Mouse (Mus musculus): ENCODE results near the gene Gmfg.

The Gmfg gene

DNA sequence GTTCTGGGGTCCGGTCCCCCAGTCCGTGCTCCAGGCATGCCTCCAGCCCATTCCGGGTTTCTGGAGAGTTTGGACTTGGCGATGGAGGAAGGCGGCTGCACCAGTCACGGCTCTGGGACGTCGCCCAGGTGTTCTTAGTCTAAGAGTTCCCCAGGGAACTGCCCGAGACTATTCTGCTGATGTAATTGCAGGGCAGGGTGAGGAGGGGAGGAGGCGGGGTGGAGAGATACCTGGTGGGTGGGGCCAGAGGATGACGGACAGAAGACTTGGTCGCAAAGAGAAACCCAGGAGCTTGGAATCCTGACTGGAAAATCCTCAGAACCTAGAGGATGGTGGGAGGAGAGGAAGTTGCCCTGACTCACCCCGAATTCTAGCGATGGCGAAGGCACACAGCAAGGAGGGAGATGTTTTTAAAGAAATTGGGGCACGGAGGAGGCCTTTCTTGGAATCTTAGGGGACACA is 50.8 kb downstream of the Gmfg start:
- no peak for DNase-seq

DNA sequence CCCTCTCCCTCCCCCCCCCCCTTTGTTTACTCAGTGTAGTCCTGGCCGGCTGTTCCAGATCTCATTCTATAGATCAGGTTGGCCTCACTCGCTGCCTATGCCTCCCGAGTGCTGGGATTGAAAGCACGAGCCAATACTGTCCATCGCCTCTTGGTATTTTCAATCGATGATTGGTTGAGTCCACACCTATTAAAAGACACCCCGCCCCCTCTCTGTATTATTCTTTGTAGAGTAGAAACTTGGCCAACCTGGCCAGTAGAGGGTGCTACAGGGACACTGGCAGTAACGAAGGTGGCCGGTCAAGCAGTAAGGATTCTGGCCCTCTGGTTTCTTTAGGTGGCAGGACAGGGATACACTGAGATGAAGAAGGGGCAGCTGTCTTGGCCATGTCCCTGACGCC is 53.2 kb downstream of the Gmfg start:
- no peak for DNase-seq

DNA sequence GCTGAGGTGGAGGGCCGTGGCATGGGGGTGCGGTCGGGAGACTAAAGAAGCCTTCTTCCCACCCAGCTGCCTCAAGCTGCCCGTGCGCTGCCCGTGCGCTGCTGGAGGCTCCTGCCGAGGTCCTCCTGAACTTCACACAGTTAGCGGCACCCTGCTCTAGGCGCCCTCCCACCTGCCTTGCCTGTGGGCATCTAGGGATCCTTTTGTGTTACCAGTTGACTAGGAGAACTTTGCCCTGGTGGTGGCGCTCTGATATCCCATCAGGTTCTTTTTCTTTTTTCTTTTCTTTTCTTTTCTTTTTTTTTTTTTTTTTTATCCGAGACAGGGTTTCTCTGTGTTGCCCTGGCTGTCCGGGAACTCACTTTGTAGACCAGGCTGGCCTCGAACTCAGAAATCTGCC is 53.7 kb downstream of the Gmfg start:
- DNase-seq: no peak

DNA sequence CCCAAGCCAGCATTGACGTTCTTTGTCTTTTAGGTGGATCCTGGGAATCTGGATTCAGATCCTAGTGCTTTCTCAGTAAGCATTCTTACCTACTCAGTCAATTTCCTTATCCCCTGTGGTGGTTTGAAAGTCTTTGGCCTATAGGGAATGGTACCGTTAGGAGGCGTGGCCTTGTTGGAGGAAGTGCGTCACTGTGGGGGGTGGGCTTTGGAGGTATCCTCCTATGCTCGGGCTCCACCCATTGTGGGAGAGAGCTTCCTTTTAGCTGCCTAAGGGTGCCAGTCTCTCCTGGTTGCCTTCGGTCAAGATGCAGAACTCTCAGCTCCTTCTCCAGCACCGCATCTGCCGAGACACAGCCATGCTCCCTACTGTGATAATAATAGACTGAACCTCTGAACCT is 55.1 kb downstream of the Gmfg start:
- DNase-seq: no peak

DNA sequence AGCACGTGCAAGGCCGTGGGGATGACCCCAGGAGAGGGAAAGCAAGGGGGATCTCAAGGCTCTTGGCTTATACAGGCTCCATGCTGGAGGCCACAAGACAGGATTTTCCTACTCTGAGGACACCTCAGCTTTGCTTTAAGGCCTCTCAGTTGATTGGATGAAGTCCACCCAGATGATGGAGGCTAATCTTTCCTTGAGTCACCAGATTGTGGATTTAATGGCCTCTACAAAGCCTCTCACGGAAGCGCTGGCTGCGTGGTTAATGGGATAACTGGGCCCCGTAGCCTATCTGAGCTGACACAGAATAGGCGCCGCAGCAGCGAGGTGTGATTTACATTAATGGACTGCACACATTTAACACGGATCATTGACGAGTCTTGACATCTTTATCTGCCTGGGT is 58.2 kb downstream of the Gmfg start:
- DNase-seq: no peak
